8 mouse cellular contexts compared by ENCODE assay signal in genomic region chr13:40977609-40978008, GRCm38 (mm10). TPM values are rescaled to one million over a fixed set of nuclear protein-coding genes. Genes with fewer than 3 reads are reported as not detected.
DNase-seq lines count a peak whose midpoint lies in the region; ATAC-seq and TF ChIP-seq lines count a peak whose summit lies in the region.

No protein-coding gene starts in this region.

- no peaks in the 10 kb centered on the region for H3K36me3 ChIP-seq in forebrain, postnatal 0 days (ENCODE audit: insufficient read depth)
- no peaks in the 10 kb centered on the region for H3K36me3 ChIP-seq in forebrain, embryonic 16.5 days (ENCODE audit: control insufficient read depth, insufficient read depth)

- WGBS in forebrain, postnatal 0 days = 11% methylated on average over 7 of the region's 7 CpGs
- 9% methylated on average over 7 of the region's 7 CpGs for WGBS in forebrain, embryonic 16.5 days

- peak; percentile 58 for TF ChIP-seq CTCF in forebrain, postnatal 0 days (IDR thresholded peaks at IDR 0.05; ENCODE audit: low read depth)

- H3K9me3 ChIP-seq in forebrain, postnatal 0 days (ENCODE audit: low read length) = no peaks in the 10 kb centered on the region
- H3K9me3 ChIP-seq in forebrain, embryonic 16.5 days (ENCODE audit: control insufficient read depth, low read length) = no peaks in the 10 kb centered on the region

- no peak overlapping the region for H3K9ac ChIP-seq in forebrain, postnatal 0 days
- H3K9ac ChIP-seq in forebrain, embryonic 16.5 days (replicated peaks; ENCODE audit: low read depth, low read length) = no peak overlapping the region

- H3K4me2 ChIP-seq in forebrain, postnatal 0 days (ENCODE audit: low read depth) = no peak overlapping the region
- H3K4me2 ChIP-seq in forebrain, embryonic 16.5 days (ENCODE audit: low read length) = no peak overlapping the region

- H3K27me3 ChIP-seq in forebrain, postnatal 0 days (ENCODE audit: insufficient read depth, low read length) = no peaks in the 10 kb centered on the region
- no peaks in the 10 kb centered on the region for H3K27me3 ChIP-seq in forebrain, embryonic 16.5 days (replicated peaks; ENCODE audit: control insufficient read depth, insufficient read depth, low read length)

- no peaks in the 10 kb centered on the region for H3K4me1 ChIP-seq in forebrain, postnatal 0 days (ENCODE audit: insufficient read depth)
- no peaks in the 10 kb centered on the region for H3K4me1 ChIP-seq in forebrain, embryonic 16.5 days (replicated peaks; ENCODE audit: control insufficient read depth, insufficient read depth, low read length)

- no peak for ATAC-seq in forebrain, postnatal 0 days
- no peak for ATAC-seq in forebrain, embryonic 16.5 days
- ATAC-seq in erythroblast, adult 5-6 weeks (replicated peaks; ENCODE audit: low FRiP score, poor library complexity, severe bottlenecking) = peak; percentile 76

- DNase-seq in forebrain, postnatal 0 days = no peak
- DNase-seq in 3T3-L1 (ENCODE audit: low read depth, low spot score) (peak; percentile 38), WW6 (ENCODE audit: low read depth, low spot score) (peak; percentile 65)
- DNase-seq in kidney, postnatal 25 days = peak; percentile 75 to 83
- peak; percentile 65 for DNase-seq in mesoderm, embryonic 11.5 days (ENCODE audit: low read depth, low spot score)
- DNase-seq in thymus, postnatal 0 days (ENCODE audit: low spot score) = peak; percentile 73

- H3K4me3 ChIP-seq in forebrain, postnatal 0 days (ENCODE audit: low read depth, low read length) = no peak overlapping the region
- no peak overlapping the region for H3K4me3 ChIP-seq in forebrain, embryonic 16.5 days (replicated peaks; ENCODE audit: low read length)

- H3K27ac ChIP-seq in forebrain, postnatal 0 days (ENCODE audit: low read depth, low read length) = no peak overlapping the region
- H3K27ac ChIP-seq in forebrain, embryonic 16.5 days (ENCODE audit: low read length) = no peak overlapping the region

RNA-seq across cellular contexts. Expression of gene Pak1ip1, which starts 23.2 kb away (rescaled TPM):
- total RNA-seq in forebrain, postnatal 0 days (2014; rRNA removed) = 42.9 and 45.9 TPM in 2 replicates
- polyA plus RNA-seq in forebrain, postnatal 0 days (2015; fragmentation: Nextera tagmentation; extraction: Ambion mirVana) = 49.4 and 52.5 TPM in 2 replicates
- 71.7 and 81.0 TPM in 2 replicates for polyA plus RNA-seq in forebrain, embryonic 16.5 days (2015; fragmentation: Nextera tagmentation; extraction: Ambion mirVana)
- total RNA-seq in erythroblast, adult 5-6 weeks (2015; ENCODE audit: low replicate concordance) = 25.0 and 33.0 TPM in 2 replicates
- 45.7 and 54.3 TPM in 2 replicates for total RNA-seq in erythroblast, adult 5-6 weeks (2017; ENCODE audit: low replicate concordance)
- 85.4 and 90.9 TPM in 2 replicates for polyA plus RNA-seq in thymus, postnatal 0 days (2015; fragmentation: Nextera tagmentation; extraction: Ambion mirVana)

RNA-seq across cellular contexts. Expression of gene Tmem14c, which starts 38.5 kb away (rescaled TPM):
- total RNA-seq in forebrain, postnatal 0 days (2014; rRNA removed) = 43.2 and 53.2 TPM in 2 replicates
- polyA plus RNA-seq in forebrain, postnatal 0 days (2015; fragmentation: Nextera tagmentation; extraction: Ambion mirVana) = 121 and 127 TPM in 2 replicates
- 109 and 113 TPM in 2 replicates for polyA plus RNA-seq in forebrain, embryonic 16.5 days (2015; fragmentation: Nextera tagmentation; extraction: Ambion mirVana)
- total RNA-seq in erythroblast, adult 5-6 weeks (2015; ENCODE audit: low replicate concordance) = 130 and 145 TPM in 2 replicates
- total RNA-seq in erythroblast, adult 5-6 weeks (2017; ENCODE audit: low replicate concordance) = 156 and 258 TPM in 2 replicates
- polyA plus RNA-seq in thymus, postnatal 0 days (2015; fragmentation: Nextera tagmentation; extraction: Ambion mirVana) = 260 and 269 TPM in 2 replicates
